Mouse (Mus musculus) ES-E14 (cell line): ENCODE measurements around the gene Tfap4.

Source experiments
- CHD2 ChIP-seq: IDR thresholded peaks from 2 replicates; pipeline ENCODE4 v1.6.1; 2014; ENCODE audit warnings: mild to moderate bottlenecking, low read depth, low read length, inconsistent platforms
- ZC3H11A ChIP-seq: IDR thresholded peaks from 2 replicates; pipeline ENCODE4 v1.6.1; 2012; ENCODE audit warnings: low read depth, mild to moderate bottlenecking, inconsistent platforms, low read length, borderline replicate concordance

DNA sequence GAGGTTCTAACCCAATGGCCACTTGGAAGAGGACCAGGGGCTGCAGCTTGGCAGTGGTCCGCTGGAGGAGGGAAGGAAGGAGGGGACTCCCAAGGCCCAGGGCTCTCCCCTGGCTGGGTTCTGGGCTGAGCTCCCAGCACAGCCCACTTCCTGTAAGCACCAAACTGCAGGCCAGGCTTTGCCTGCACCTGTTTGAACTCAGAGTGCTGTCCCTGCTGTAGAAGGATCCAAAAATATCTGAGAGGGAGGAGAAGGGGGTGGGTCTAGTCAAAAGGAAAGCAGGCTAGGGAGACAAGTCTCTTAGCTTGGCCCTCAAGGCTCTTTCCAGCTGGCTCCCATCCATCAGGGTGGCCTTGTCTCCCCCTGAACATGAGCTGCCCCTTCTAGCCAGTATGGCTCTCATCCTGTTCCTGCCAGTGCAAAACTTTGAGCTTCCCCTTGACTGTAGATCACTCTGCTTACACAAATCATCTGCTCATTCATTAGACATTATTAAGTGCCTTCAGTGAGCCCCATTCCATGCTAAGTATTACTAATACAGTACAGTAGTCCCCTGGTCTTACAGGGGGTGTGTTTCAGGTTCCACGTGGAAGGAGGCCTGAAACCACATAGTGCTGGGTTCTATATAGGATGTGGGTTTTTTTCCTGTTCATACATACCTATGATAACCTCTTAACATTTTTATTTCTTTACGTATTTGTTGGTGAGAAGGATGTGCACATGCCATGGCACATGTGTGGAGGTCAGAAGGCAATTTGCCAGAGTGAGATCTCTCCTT lies 46.8 kb downstream of the Tfap4 start:
- no peak for TF ChIP-seq CHD2
- no peak for TF ChIP-seq ZC3H11A
